Comparison of ENCODE assay signal across 8 mouse cellular contexts in the genomic region with DNA sequence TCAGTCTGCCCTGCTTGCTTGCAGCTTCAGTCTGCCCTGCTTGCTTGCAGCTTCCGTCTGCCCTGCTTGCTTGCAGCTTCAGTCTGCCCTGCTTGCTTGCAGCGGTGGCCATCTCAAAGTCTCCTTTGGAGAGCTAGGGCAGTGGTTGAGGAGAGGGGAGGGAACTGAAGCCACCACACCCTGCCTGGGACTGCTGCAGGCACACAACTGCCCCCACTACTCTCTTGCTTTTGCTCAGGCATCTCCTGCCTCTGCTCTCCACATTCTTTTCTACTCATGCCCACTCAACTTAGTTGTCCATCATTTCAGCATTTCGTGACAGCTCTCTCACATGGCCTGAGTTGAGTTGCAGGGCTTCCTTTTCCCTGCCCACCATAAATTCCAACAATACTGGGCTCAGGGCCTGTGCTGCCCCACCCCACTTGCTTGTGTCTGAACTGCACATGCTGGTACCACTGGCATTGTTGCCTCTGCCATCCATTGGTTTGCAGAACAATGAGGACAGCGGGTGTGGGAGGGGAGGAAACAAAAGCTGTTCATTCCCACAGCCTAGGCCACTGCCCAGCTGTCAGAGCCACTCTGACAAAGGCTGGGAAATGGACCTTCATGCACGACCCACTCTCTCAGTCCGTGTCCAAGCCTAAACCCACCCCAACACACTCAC. TPM values are rescaled to one million over a fixed set of nuclear protein-coding genes. Genes with fewer than 3 reads are reported as not detected.
DNase-seq lines count a peak whose midpoint lies in the region; ATAC-seq lines count a peak whose summit lies in the region.

No protein-coding gene starts in this region.

- no peak overlapping the region for H3K4me2 ChIP-seq in forebrain, embryonic 11.5 days (ENCODE audit: low read depth, low read length, severe bottlenecking)
- no peak overlapping the region for H3K4me2 ChIP-seq in lung, embryonic 15.5 days
- H3K4me2 ChIP-seq in neural tube, embryonic 14.5 days (ENCODE audit: low read depth, low read length): no peak overlapping the region

- no peaks in the 10 kb centered on the region for H3K27me3 ChIP-seq in forebrain, embryonic 11.5 days (ENCODE audit: control insufficient read depth, insufficient read depth, low read length)
- H3K27me3 ChIP-seq in lung, embryonic 15.5 days: no peaks in the 10 kb centered on the region
- no peaks in the 10 kb centered on the region for H3K27me3 ChIP-seq in neural tube, embryonic 14.5 days (ENCODE audit: control insufficient read depth, insufficient read depth, low read length)

- H3K27ac ChIP-seq in forebrain, embryonic 11.5 days (ENCODE audit: low read depth, low read length): no peak overlapping the region
- H3K27ac ChIP-seq in lung, embryonic 15.5 days: peak overlapping the region; percentile 53; the same call in 1 of the 2 replicates
- H3K27ac ChIP-seq in neural tube, embryonic 14.5 days (ENCODE audit: low read depth, low read length): no peak overlapping the region

- no peak overlapping the region for H3K9ac ChIP-seq in forebrain, embryonic 11.5 days (ENCODE audit: low read length)
- H3K9ac ChIP-seq in lung, embryonic 15.5 days: no peak overlapping the region
- no peak overlapping the region for H3K9ac ChIP-seq in neural tube, embryonic 14.5 days (replicated peaks; ENCODE audit: low read depth, low read length)

- ATAC-seq in forebrain, embryonic 11.5 days (replicated peaks; ENCODE audit: low FRiP score): peak; percentile 86
- peak; percentile 69 for ATAC-seq in lung, embryonic 15.5 days (ENCODE audit: borderline replicate concordance, extremely low read depth, low FRiP score, low TSS enrichment)
- ATAC-seq in neural tube, embryonic 14.5 days (ENCODE audit: low read depth): peak; percentile 63; the same call in 1 of the 2 replicates

- peak; percentile 4 for DNase-seq in kidney, adult 18-20 months
- DNase-seq in kidney, adult 8-10 months: no peak
- DNase-seq in forebrain, embryonic 11.5 days (ENCODE audit: low spot score): peak; percentile 49
- no peak for DNase-seq in cerebellum, adult 18-20 months
- DNase-seq in ovary, postnatal 36 days (ENCODE audit: low spot score): no peak
- DNase-seq in urinary bladder, postnatal 10 days (ENCODE audit: low spot score): no peak

- no peaks in the 10 kb centered on the region for H3K36me3 ChIP-seq in forebrain, embryonic 11.5 days (ENCODE audit: control insufficient read depth, insufficient read depth, low read length)
- H3K36me3 ChIP-seq in lung, embryonic 15.5 days: no peaks in the 10 kb centered on the region
- no peaks in the 10 kb centered on the region for H3K36me3 ChIP-seq in neural tube, embryonic 14.5 days (ENCODE audit: control insufficient read depth, insufficient read depth, low read length)

- 21% methylated on average over 6 of the region's 6 CpGs for WGBS in forebrain, embryonic 11.5 days
- 32% methylated on average over 6 of the region's 6 CpGs for WGBS in lung, embryonic 15.5 days
- WGBS in neural tube, embryonic 14.5 days: 16% methylated on average over 6 of the region's 6 CpGs

- H3K4me1 ChIP-seq in forebrain, embryonic 11.5 days (replicated peaks; ENCODE audit: control insufficient read depth, insufficient read depth, low read length): 0 out of 2 replicates have a peak, but pooled peaks cover 2% of the 10 kb centered on the region
- no peaks in the 10 kb centered on the region for H3K4me1 ChIP-seq in lung, embryonic 15.5 days
- no peaks in the 10 kb centered on the region for H3K4me1 ChIP-seq in neural tube, embryonic 14.5 days (ENCODE audit: control insufficient read depth, insufficient read depth, low read length)

- no peak overlapping the region for H3K4me3 ChIP-seq in forebrain, embryonic 11.5 days (ENCODE audit: low read depth, low read length)
- no peak overlapping the region for H3K4me3 ChIP-seq in lung, embryonic 15.5 days
- H3K4me3 ChIP-seq in neural tube, embryonic 14.5 days (ENCODE audit: low read depth, low read length): no peak overlapping the region

- H3K9me3 ChIP-seq in forebrain, embryonic 11.5 days (ENCODE audit: control insufficient read depth, low read length): no peaks in the 10 kb centered on the region
- no peaks in the 10 kb centered on the region for H3K9me3 ChIP-seq in lung, embryonic 15.5 days
- no peaks in the 10 kb centered on the region for H3K9me3 ChIP-seq in neural tube, embryonic 14.5 days (ENCODE audit: control insufficient read depth, low read length)

RNA-seq across cellular contexts. Expression of gene Fundc1, which starts 24.9 kb away (rescaled TPM):
- 47.4 and 49.7 TPM in 2 replicates for polyA plus RNA-seq in forebrain, embryonic 11.5 days (2014; fragmentation: Nextera tagmentation; extraction: Ambion mirVana)
- 69.9 and 71.2 TPM in 2 replicates for polyA plus RNA-seq in lung, embryonic 15.5 days (2015; fragmentation: Nextera tagmentation; extraction: Ambion mirVana)
- 65.2 and 68.8 TPM in 2 replicates for polyA plus RNA-seq in neural tube, embryonic 14.5 days (2014; fragmentation: Nextera tagmentation; extraction: Ambion mirVana)

Comparison
In these comparisons a context has a peak if more than half of its experiments do, and no peak if none do; other contexts are left out.
1. DNase-seq: peak in kidney, adult 18-20 months (single experiment) and forebrain, embryonic 11.5 days (single experiment); none in kidney, adult 8-10 months (0 of 2), cerebellum, adult 18-20 months (0 of 2), ovary, postnatal 36 days (single experiment) and urinary bladder, postnatal 10 days (single experiment).
2. Peak in every context shown above with its lines, with median percentiles within 50 percentile points of each other: ATAC-seq.